Mouse (Mus musculus) Patski (cell line): Measurements from ENCODE around the gene Scimp. TPM values are rescaled to one million over a fixed set of nuclear protein-coding genes. Genes with fewer than 3 reads are reported as not detected.

Source experiments
- ATAC-seq: fragments of 100-300 bp; one replicate; pipeline ENCODE4 v1.8.0; 2021
- CTCF ChIA-PET: fragments of 350-600 bp; sonication (Branson Sonifier 250); formaldehyde crosslinking; loops from one replicate; lab custom pipeline; 2022; ENCODE audit warnings: inconsistent platforms; lab: Charles Lee
- POLR2A ChIA-PET: fragments of 350-600 bp; sonication (Branson Sonifier 250); formaldehyde crosslinking; loops from one replicate; lab custom pipeline; 2022; ENCODE audit warnings: antibody characterized with exemption, inconsistent platforms; lab: Charles Lee
- DNase-seq: peaks from one replicate; pipeline ENCODE4 v3.0.0-alpha.2; 2011; ENCODE audit warnings: low read depth, low spot score
- H3K27me3 ChIP-seq: fragments of 371-371 bp; one replicate; pipeline ENCODE4 v1.5.1; 2021
- CTCF ChIP-seq: fragments of 100-300 bp; IDR thresholded peaks from one replicate; pipeline ENCODE4 v1.5.1; 2021
- in situ Hi-C: fragments of 300-500 bp; cut with MboI; formaldehyde crosslinking; loops from 3 replicates; pipeline ENCODE4 v1.11.1; 2018; ENCODE audit warnings: low pct_unique_long_range_greater_than_20kb, mixed read lengths
- polyA plus RNA-seq: library from polyadenylated mRNA; unstranded; gene quantifications from one replicate; pipeline ENCODE4 v1.2.3, GENCODE M21; 2021

Scimp gene
- polyA plus RNA-seq, 1 experiment from 2014 or later = 0.05 TPM

DNA sequence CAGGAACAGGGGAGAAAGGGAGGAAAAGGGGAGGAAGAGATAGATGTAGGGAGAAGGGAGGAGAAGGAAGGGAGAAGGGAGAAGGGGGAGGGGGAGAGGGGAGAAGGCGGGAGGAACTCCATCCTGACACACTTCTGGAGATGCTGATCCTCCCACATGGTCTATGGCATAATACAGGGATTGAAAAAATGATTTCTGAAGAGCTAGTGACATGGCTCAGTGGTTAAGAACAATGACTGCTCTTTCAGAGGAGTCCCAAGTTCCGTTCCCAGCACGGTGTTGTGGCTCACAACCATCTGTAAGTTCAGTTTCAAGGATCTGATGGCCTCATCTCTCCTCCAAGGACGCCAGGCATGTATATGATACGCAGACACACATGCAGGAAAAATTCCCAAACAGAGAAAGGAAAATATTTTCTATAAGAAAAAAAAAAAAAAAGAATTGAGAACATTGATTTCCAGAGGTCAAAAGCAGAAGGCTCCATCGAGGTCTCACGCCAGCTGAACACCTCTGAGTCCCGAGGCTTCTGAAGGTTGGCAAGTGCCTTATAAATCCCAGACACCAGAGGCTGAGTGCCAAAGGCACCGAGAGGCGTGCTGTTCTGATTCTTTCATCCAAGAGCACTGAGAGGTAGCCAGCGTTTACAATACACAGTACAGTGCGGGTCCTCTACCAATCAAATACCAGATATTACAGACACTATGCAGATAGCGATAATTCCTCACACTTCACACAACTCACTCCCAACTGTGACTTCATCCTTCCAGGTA lies 730 bp downstream of the Scimp start:
- CTCF ChIA-PET = interaction anchor here (1.3 kb wide), 1 partner anchor 33 kb away, joined by 6 read pairs; no protein-coding TSS in a partner anchor
- in situ Hi-C loops = loop anchor here (5.0 kb wide), 1 partner anchor 34 kb away; no protein-coding TSS in a partner anchor
- ATAC-seq (no peak), DNase-seq (no peak)
- POLR2A ChIA-PET = no interaction called here
- no peak for TF ChIP-seq CTCF
- no peaks in the 10 kb centered on the region for H3K27me3 ChIP-seq

DNA sequence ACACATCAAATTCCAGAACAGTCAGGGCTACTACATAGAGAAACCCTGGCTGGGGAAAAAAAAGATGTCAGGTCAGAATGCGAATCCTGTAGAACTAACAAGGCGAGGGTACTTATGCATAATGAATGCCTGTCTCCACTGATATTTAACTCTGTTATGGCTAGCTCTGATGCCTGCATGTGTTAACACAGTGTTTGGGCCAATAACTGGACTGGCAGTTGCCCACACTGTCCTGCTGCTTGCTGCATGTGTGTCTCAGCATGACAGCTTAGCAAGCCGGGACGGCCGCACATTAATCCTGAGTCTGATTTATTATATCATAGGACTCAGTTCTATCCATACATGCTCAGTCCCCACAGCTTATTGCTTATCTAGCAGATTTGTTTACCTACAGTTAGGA lies 1.3 kb downstream of the Scimp start:
- ATAC-seq (no peak), DNase-seq (no peak)
- ChIA-PET POLR2A (no interaction called here), CTCF (interaction anchor here (1.3 kb wide), 1 partner anchor 33 kb away, joined by 6 read pairs; no protein-coding TSS in a partner anchor)
- in situ Hi-C loops = loop anchor here (5.0 kb wide), 1 partner anchor 34 kb away; no protein-coding TSS in a partner anchor
- H3K27me3 ChIP-seq = no peaks in the 10 kb centered on the region
- TF ChIP-seq CTCF = no peak

DNA sequence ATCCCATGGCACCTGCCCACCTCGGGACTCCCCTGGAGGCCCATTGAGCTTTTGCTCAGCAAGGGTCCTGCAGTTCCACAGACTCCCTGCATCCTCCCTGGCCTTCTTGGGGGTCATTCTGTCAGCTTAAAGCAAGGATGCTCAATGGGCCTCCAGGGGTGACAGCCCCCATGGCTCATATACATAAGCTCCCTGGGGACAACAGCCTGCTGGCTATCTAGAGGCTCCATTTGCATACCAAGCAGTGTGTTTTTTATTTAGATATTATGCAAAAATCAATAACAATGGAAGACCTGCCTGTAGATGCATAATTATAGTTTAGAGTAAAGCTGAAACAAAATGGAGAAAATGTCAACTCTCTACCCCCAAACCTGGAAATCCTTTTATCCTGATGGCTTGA lies 3.4 kb downstream of the Scimp start:
- no peak for TF ChIP-seq CTCF
- no peak for ATAC-seq
- ChIA-PET POLR2A (interaction anchor here (0.5 to 0.7 kb wide), 3 partner anchors 24 to 60 kb away, joined by 3 to 8 read pairs (median 3); no protein-coding TSS in a partner anchor), CTCF (interaction anchor here (0.8 to 1.3 kb wide), 2 partner anchors 13 to 31 kb away, joined by 4 to 6 read pairs; no protein-coding TSS in a partner anchor)
- in situ Hi-C loops = no loop called here
- DNase-seq = no peak
- no peaks in the 10 kb centered on the region for H3K27me3 ChIP-seq

DNA sequence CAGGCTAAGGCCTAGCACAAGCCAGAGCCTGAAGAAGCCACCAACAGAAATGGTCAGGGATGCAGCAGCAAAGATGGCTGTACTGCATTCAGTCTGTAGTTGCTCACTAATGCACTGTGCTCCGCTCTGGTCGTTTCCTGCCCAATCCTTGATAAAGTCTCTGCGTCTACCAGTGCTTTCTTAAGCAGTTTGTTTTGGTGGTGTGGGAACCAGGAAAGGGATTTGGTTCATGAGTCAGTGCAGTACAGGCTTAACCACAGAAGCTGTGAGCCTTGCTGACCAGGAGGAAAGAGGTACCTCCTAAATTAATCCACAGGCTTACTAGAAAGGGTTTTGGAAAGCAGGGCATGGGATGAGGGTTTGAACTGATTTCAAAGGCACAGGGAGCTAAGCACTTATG lies 4.3 kb downstream of the Scimp start:
- in situ Hi-C loops = no loop called here
- H3K27me3 ChIP-seq = no peaks in the 10 kb centered on the region
- DNase-seq (peak; percentile 22), ATAC-seq (no peak)
- TF ChIP-seq CTCF = no peak
- ChIA-PET POLR2A (interaction anchor here (0.6 kb wide), 1 partner anchor 24 kb away, joined by 3 read pairs; no protein-coding TSS in a partner anchor), CTCF (interaction anchor here (1.0 kb wide), 1 partner anchor 13 kb away, joined by 3 read pairs; no protein-coding TSS in a partner anchor)

DNA sequence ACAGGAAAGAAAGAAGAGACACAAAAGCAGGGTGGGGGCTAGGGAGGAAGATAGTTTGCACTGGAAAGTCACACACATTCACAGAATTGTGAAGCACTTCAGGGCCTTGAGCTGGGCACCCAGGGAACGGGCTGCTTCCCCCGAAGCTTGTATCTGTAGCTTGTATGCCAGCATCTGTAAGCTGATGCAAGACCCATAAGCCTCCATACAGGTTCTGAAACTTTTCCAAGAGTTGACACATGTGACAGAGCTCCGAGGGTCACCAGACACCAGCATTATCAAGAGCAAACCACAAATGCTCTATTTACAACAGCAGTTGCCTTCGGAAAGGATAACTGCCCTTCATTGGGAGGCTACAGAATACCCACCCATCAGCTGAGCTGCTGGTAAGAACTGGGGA lies 4.8 kb downstream of the Scimp start:
- DNase-seq = no peak
- TF ChIP-seq CTCF = no peak
- ChIA-PET POLR2A (no interaction called here), CTCF (interaction anchor here (1.0 kb wide), 1 partner anchor 13 kb away, joined by 3 read pairs; no protein-coding TSS in a partner anchor)
- no peaks in the 10 kb centered on the region for H3K27me3 ChIP-seq
- no peak for ATAC-seq
- in situ Hi-C loops = no loop called here

DNA sequence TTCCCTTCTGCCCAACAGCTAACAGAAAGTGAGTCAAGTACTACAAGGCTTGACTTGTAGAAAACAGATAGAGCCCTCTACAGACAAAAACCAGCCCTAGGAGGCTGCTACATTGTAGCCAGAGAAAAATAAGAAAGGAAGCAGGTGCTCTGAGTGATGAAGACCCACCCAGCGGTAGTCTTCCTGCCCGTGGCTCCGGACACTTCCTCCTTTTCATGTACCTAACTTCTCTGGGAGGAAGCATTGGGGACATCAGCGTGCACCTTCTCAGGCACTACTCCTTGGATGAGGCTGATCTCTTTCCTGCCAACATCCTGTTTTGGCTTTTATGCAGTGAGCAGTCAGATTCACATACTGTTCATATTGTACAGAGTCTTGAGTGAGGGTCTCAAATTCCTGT lies 5.7 kb downstream of the Scimp start:
- in situ Hi-C loops = no loop called here
- POLR2A ChIA-PET = no interaction called here
- H3K27me3 ChIP-seq = no peaks in the 10 kb centered on the region
- no peak for TF ChIP-seq CTCF
- ATAC-seq (no peak), DNase-seq (no peak)
- CTCF ChIA-PET = no interaction called here

DNA sequence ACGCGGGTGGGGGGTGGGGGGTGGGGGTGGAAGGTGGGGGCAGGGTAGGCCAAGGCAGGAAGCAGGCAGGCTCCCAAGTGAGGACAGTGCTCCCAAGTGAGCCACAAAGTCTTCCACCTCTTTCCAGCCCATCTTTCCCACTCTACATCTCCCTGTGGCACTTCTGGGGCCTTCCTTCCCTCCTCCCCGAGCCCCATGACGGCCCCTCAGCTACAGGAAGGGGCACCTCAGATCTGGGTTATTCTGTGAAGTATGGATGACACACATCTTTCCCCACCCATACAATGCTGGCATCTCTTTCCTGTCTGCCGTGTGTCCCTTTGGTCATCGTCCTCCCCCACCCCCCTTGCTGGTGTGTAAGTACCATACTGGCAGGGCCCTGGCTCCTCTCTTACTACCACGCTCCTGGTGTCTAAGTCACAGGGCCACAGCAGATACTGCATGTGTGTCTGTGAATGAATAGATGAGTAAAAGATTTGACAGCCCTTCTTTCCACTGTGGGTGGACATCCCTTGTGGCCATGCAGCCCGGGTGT lies 6.7 kb downstream of the Scimp start:
- no peaks in the 10 kb centered on the region for H3K27me3 ChIP-seq
- ChIA-PET CTCF (no interaction called here), POLR2A (no interaction called here)
- no peak for DNase-seq
- ATAC-seq = no peak
- no peak for TF ChIP-seq CTCF
- in situ Hi-C loops = no loop called here

DNA sequence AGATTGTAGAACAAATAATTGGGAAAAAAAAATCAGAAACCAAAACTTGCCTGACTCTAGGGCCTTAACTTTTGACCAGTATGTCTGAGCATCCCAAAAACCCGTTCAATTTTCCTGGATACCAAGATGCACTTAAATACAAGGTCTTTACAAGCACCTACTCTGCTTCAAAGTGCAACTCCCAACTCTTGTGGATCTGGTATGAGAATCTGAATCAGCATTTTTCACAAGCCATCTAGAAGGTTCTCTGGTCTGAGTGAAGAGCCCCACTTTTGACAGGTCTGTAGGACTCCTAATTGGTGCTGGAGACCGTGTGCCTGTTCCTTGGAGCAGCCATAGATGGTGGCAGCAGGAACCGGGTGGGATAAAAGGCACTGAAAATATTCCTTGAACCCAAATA lies 8.0 kb downstream of the Scimp start:
- ChIA-PET POLR2A (no interaction called here), CTCF (no interaction called here)
- no peak for ATAC-seq
- in situ Hi-C loops = no loop called here
- no peak for TF ChIP-seq CTCF
- H3K27me3 ChIP-seq = no peaks in the 10 kb centered on the region
- DNase-seq = no peak

DNA sequence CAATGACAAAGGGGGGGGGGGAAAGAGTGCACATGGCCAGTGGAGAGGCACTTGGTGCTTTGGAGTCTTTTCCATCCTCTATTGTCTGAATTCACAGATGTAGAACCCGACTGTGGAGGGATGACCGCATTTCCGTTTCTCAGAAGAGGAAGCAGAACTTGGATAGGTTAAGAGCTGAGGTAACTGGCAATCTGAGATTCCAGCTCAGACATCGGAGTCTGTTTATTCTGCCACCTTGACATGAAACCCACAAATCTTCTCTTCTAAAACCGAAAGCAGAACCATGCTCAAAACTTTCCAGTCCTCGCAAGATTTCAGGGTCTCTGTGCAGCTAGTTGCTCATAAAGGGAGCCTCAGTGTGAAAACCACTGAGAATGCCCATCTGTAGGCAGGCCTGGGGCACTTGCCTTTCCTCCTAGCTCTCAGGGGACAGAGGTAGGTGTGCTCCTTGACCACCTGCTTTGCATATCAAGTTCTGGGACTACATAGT lies 8.6 kb downstream of the Scimp start:
- POLR2A ChIA-PET = no interaction called here
- no peak for TF ChIP-seq CTCF
- in situ Hi-C loops = no loop called here

DNA sequence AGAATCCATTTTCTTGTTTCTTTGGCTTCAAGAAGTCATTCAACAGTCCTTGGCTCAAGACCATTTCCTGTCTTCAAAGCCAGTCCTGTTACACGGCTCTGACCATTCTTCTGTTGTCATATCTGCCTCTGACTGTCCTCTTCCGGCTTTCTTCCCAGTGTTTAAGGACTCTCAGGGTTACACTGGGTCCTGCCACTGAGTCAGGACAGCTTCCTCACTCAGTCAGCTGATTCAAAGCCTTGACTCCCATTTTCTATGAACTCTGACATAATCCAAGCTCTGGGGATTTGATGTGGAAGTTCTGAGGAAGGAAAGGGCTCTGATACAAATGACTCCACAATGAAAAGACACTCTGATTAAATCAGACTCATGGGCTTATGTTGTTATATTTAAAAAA lies 9.5 kb downstream of the Scimp start:
- in situ Hi-C loops = no loop called here
- DNase-seq (no peak), ATAC-seq (no peak)
- TF ChIP-seq CTCF = no peak
- ChIA-PET POLR2A (no interaction called here), CTCF (no interaction called here)
- no peaks in the 10 kb centered on the region for H3K27me3 ChIP-seq

More for the DNA sequence above, 8.6 kb downstream of the Scimp start:
- CTCF ChIA-PET = no interaction called here
- no peaks in the 10 kb centered on the region for H3K27me3 ChIP-seq
- ATAC-seq = no peak
- DNase-seq = no peak

DNA sequence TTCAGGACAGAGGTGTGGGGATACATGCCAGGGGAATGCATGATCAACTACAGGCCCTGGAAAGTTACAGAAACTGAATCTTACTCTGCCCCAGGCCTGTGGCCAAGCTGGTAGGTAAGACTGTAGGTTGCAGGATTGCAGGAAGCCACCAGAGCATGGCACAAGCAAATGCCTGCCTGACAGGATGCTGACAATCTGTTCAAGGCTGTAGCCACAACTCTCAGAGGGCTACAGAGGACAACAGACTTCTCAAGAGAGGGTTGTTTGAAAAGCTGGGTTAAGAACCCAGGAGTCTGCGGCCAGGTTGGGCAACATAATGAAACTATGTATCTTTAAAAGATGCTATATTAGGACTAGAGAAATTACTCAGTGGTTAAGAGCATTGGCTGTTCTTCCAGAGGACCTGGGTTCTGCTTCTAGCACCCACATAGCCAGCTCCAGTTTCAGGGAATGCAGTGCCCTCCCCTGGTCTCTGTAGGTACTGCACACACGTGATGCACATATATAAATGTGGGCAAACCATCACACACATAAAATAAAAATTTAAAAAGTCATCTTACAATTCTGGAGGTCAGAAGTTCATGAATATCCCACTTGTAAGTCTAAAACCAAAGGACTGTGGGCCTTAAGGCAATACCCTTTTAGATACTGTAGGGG lies 10.1 kb downstream of the Scimp start:
- ChIA-PET POLR2A (no interaction called here), CTCF (no interaction called here)
- peak; percentile 48 for TF ChIP-seq CTCF
- in situ Hi-C loops = no loop called here
- H3K27me3 ChIP-seq = no peaks in the 10 kb centered on the region
- ATAC-seq = no peak
- no peak for DNase-seq
